Mouse (Mus musculus) activated CD4-positive, CD25-positive, alpha-beta regulatory T cell, adult 9 weeks (primary cell): ENCODE measurements around the gene Vmn1r4. TPM values are rescaled to one million over a fixed set of nuclear protein-coding genes. Genes with fewer than 3 reads are reported as not detected.

Experiments used
- polyA plus RNA-seq: library from polyadenylated mRNA; unstranded; fragments of 100-300 nt; shearing (Covaris generic); gene quantifications from one replicate; pipeline ENCODE4 v1.2.1, GENCODE M21; 2017

The Vmn1r4 gene
- not detected for polyA plus RNA-seq

GRCm38 (mm10) chr6:56923726-56924707, at the start of gene Vmn1r4, which contains the start of gene Nt5c3:
Vmn1r4 (plus strand) TSS chr6:56924015.
Nt5c3 (minus strand) TSS chr6:56923932.

GRCm38 (mm10) chr6:56969973-56970372, 46.2 kb downstream of the Vmn1r4 start, which contains the start of gene Vmn1r5:
Vmn1r5 (plus strand) TSS chr6:56970273.

GRCm38 (mm10) chr6:56996943-56997342, 73.1 kb downstream of the Vmn1r4 start, which contains the start of gene Vmn1r6:
Vmn1r6 (plus strand) TSS chr6:56997243.

Other genes with a start within 250 kb of the Vmn1r4 start
- 122 TPM for gene Lsm5, start 219.3 kb upstream of the Vmn1r4 start, polyA plus RNA-seq
- gene Avl9, start 209.1 kb upstream of the Vmn1r4 start, polyA plus RNA-seq = 20.5 TPM
- 22.1 TPM for gene Kbtbd2, start 126.2 kb upstream of the Vmn1r4 start, polyA plus RNA-seq
- not detected for gene Fkbp9, start 92.0 kb upstream of the Vmn1r4 start, polyA plus RNA-seq
- gene Nt5c3, start 83 bp upstream of the Vmn1r4 start, polyA plus RNA-seq = 51.7 TPM
- gene Vmn1r5, start 46.3 kb downstream of the Vmn1r4 start, polyA plus RNA-seq = not detected
- gene Vmn1r6, start 73.2 kb downstream of the Vmn1r4 start, polyA plus RNA-seq = 0.04 TPM
- gene Vmn1r7, start 101.3 kb downstream of the Vmn1r4 start, polyA plus RNA-seq = not detected
- not detected for gene Vmn1r8, start 108.3 kb downstream of the Vmn1r4 start, polyA plus RNA-seq
- not detected for gene Vmn1r9, start 142.8 kb downstream of the Vmn1r4 start, polyA plus RNA-seq
- not detected for gene Vmn1r10, start 185.4 kb downstream of the Vmn1r4 start, polyA plus RNA-seq
- not detected for gene Vmn1r11, start 209.4 kb downstream of the Vmn1r4 start, polyA plus RNA-seq
- gene Vmn1r12, start 232.9 kb downstream of the Vmn1r4 start, polyA plus RNA-seq = not detected